Mouse (Mus musculus): ENCODE data around the gene Sept8. TPM values are rescaled to one million over a fixed set of nuclear protein-coding genes. Genes with fewer than 3 reads are reported as not detected.
A peak's percentile ranks its signal among the peaks of the same experiment; 100 is the strongest.

Sept8 gene
- polyA plus RNA-seq, 1 experiment: 15.6 TPM

DNA sequence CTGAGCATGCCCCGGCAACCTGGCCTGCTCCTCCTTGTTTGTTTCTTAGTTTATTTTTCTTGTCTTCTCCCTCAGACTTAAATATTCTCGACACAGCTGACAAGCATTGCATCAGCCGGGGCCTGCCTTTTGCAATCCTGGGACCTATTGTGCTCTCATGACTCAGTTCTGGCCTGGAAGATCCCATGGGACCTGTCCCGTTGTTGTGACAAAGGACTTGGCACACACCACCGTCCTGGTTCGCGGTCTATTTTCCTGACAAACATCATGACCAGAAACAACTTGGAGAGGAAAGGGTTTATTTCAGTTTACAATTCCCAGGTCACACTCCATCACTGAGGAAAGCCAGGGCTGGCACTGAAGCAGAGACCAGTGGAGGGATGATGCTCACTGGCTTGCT is 10.9 kb upstream of the Sept8 start:
- H3K27me3 ChIP-seq (replicated peaks; ENCODE audit: control insufficient read depth, insufficient read depth, low read length): no peaks in the 10 kb centered on the region
- H3K4me1 ChIP-seq (ENCODE audit: control insufficient read depth, insufficient read depth, low read length): no peaks in the 10 kb centered on the region
- H3K36me3 ChIP-seq (ENCODE audit: control insufficient read depth, insufficient read depth, low read length): no peaks in the 10 kb centered on the region
- no peak overlapping the region for H3K4me3 ChIP-seq (ENCODE audit: insufficient read depth, low read depth, low read length)
- DNase-seq: peak; percentile 72
- H3K27ac ChIP-seq (ENCODE audit: insufficient read depth, low read depth, low read length): no peak overlapping the region
- WGBS: 65% methylated on average over 7 of the region's 7 CpGs
- TF ChIP-seq POLR2A (IDR thresholded peaks at IDR 0.05; ENCODE audit: low read depth, low read length) (no peak), CTCF (conservative IDR thresholded peaks at IDR 0.05; ENCODE audit: insufficient read depth, insufficient read length, low read depth, low read length) (no peak)

DNA sequence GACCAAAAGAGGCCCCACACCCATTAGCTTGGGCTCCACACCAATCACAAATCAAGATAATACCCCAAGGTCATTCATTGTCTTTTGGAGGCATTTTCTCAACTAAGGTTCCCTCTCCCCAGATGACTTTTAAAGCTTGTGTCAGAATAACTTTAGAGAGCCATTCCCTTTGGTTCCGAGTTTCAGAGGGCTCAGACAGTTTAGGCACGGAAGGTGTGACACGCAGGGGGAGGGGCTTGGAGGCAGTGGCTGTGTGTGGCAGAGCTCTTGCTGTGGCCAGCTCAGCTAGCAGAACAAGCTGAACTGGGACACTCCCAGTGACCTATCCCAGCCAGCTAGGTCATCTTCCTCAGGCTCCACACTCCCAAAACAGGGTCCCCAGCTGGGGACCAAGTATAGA is 10.5 kb upstream of the Sept8 start:
- no peak for DNase-seq
- 64% methylated on average over 3 of the region's 3 CpGs for WGBS

DNA sequence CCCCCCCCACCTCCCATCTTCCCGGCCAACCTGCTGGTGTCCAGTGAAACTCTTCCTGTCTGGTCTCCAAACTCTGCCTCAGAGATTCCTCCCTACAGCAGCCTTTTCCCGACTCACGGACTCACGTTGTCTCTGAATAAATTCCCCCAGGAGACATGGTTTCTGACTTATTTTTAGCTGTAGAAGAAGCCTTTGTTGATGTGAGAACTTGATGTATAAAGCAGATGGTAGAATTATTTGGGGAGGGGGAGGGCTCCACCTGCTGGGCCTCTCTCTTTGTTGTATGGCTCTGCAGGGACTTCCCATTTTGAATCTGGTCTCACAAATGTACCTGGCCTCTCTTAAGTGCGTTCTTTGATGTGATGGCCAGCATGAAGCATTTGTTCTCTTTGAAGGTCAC is 8.7 kb upstream of the Sept8 start:
- H3K27ac ChIP-seq (ENCODE audit: insufficient read depth, low read depth, low read length): no peak overlapping the region
- no peak overlapping the region for H3K4me3 ChIP-seq (ENCODE audit: insufficient read depth, low read depth, low read length)
- no peaks in the 10 kb centered on the region for H3K36me3 ChIP-seq (ENCODE audit: control insufficient read depth, insufficient read depth, low read length)
- H3K4me1 ChIP-seq (ENCODE audit: control insufficient read depth, insufficient read depth, low read length): no peaks in the 10 kb centered on the region
- TF ChIP-seq POLR2A (IDR thresholded peaks at IDR 0.05; ENCODE audit: low read depth, low read length) (no peak), CTCF (conservative IDR thresholded peaks at IDR 0.05; ENCODE audit: insufficient read depth, insufficient read length, low read depth, low read length) (no peak)
- H3K27me3 ChIP-seq (replicated peaks; ENCODE audit: control insufficient read depth, insufficient read depth, low read length): no peaks in the 10 kb centered on the region
- WGBS: 43% methylated on average over 5 of the region's 5 CpGs
- no peak for DNase-seq

More for the DNA sequence above, 10.5 kb upstream of the Sept8 start:
- no peak overlapping the region for H3K27ac ChIP-seq (ENCODE audit: insufficient read depth, low read depth, low read length)
- H3K4me3 ChIP-seq (ENCODE audit: insufficient read depth, low read depth, low read length): no peak overlapping the region
- no peaks in the 10 kb centered on the region for H3K4me1 ChIP-seq (ENCODE audit: control insufficient read depth, insufficient read depth, low read length)
- no peaks in the 10 kb centered on the region for H3K36me3 ChIP-seq (ENCODE audit: control insufficient read depth, insufficient read depth, low read length)
- TF ChIP-seq CTCF (conservative IDR thresholded peaks at IDR 0.05; ENCODE audit: insufficient read depth, insufficient read length, low read depth, low read length): no peak
- no peak for TF ChIP-seq POLR2A (IDR thresholded peaks at IDR 0.05; ENCODE audit: low read depth, low read length)
- no peaks in the 10 kb centered on the region for H3K27me3 ChIP-seq (replicated peaks; ENCODE audit: control insufficient read depth, insufficient read depth, low read length)

DNA sequence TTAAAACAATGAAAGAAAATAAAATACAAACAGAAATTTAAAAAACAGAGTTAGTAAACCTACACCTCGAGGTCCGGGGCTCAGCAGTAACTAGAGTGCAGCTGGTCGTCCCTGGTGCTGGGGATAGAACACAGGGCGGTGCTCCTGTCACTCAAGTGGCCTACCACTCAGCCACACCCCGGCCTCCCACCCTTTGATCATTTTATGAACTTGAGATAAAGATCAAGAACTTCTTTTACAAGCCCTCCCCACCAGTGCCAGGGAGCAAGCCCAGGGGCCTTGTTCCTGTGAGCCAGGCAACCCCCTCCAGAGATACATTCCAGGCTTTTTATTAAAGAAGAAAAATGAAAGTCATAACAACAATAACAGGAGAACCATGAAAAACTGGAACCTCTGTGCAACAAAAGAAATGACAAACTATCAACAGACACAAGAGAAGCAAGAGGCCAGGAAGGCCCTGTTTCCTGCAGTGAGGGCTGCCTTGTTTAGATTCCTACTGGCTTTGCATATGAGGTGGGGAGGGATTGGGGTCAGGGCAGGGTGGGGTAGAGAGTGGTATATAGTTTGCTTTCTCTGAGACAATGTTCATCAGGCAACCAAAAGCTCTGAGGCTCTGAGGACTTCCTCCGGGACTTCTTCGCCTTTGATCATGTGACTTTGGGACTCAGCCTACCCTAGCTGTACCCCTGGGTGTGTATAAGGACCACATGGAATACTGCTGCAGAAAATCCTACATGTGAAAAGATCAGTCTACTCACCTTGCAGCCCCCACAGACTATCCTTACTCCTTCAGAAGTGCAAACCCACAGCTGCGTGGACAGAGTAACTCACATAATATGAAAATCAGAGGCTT is 2.1 kb upstream of the Sept8 start:
- Histone ChIP-seq H3K27me3 (replicated peaks; ENCODE audit: control insufficient read depth, insufficient read depth, low read length) (no peaks in the 10 kb centered on the region), H3K4me1 (ENCODE audit: control insufficient read depth, insufficient read depth, low read length) (no peaks in the 10 kb centered on the region), H3K27ac (ENCODE audit: insufficient read depth, low read depth, low read length) (no peak overlapping the region), H3K4me3 (ENCODE audit: insufficient read depth, low read depth, low read length) (no peak overlapping the region), H3K36me3 (ENCODE audit: control insufficient read depth, insufficient read depth, low read length) (no peaks in the 10 kb centered on the region)
- DNase-seq: no peak
- WGBS: 64% methylated on average over 8 of the region's 8 CpGs
- TF ChIP-seq POLR2A (IDR thresholded peaks at IDR 0.05; ENCODE audit: low read depth, low read length) (no peak), CTCF (conservative IDR thresholded peaks at IDR 0.05; ENCODE audit: insufficient read depth, insufficient read length, low read depth, low read length) (no peak)

DNA sequence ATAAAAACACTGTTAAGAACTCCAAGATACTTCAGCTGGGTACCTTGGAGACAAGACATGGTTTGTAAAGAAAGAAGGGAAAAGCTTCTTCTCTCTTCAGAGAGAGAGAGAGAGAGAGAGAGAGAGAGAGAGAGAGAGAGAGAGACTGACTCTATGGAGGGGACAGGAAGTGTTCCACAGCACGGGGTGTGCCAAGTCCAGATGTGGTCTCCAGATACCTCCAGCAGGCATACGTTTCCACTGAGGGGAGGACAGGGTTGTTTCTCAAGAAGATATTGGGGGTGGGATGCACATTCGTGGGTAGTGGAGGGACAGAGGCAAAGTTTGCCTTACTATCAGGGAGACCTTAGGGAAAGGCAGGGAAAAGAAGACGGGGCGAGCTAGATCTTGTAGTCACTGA is 298 bp upstream of the Sept8 start:
- TF ChIP-seq POLR2A (IDR thresholded peaks at IDR 0.05; ENCODE audit: low read depth, low read length) (no peak), CTCF (conservative IDR thresholded peaks at IDR 0.05; ENCODE audit: insufficient read depth, insufficient read length, low read depth, low read length) (no peak)
- Histone ChIP-seq H3K4me1 (ENCODE audit: control insufficient read depth, insufficient read depth, low read length) (no peaks in the 10 kb centered on the region), H3K4me3 (ENCODE audit: insufficient read depth, low read depth, low read length) (no peak overlapping the region), H3K36me3 (ENCODE audit: control insufficient read depth, insufficient read depth, low read length) (no peaks in the 10 kb centered on the region), H3K27ac (ENCODE audit: insufficient read depth, low read depth, low read length) (no peak overlapping the region), H3K27me3 (replicated peaks; ENCODE audit: control insufficient read depth, insufficient read depth, low read length) (no peaks in the 10 kb centered on the region)
- no peak for DNase-seq
- 72% methylated on average over 5 of the region's 5 CpGs for WGBS

DNA sequence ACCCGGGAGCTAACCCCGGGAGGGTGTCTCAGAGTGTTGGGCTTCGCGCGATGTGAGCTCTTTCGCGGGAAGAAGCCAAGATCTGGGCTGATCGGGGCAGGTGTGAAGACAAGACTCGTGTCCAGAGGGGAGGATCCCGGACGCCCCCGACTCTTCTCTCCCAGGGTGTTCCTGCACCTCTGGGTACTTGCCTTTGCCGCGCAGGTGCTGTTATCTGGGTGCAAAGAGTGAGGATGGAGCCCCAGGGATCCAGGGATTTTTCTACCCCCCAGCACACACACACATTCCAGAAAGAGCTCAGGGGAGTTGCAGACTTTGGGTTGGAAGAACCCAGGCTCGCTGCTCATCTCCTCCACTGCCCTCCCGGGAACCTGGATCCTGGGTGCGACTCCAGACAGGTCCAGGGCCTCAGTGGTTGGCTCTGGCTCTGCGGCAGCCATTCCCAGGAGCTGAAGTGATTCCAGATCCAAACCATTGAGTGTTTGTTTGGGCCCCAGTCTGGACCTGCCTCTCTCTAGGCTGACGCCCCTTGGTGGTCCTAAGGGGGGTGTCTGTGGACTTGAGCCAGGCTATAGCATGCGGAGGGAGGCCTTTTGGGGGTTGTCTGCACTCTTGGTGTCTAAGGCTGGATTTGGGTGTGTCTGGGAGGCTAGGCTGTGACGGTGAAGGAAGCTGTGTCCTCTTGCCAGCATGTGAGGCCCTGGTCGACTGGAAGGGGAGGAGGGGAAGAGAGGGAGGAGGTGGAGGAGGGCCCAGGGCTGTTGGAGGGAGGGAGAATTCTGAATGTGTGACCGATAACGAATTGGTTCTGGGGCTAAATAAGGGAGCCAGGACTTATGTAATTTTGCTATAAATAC is 1.3 kb downstream of the Sept8 start:
- peak; percentile 60 for DNase-seq
- WGBS: 7% methylated on average over 24 of the region's 24 CpGs
- peak overlapping the region; percentile 49 for H3K27ac ChIP-seq (ENCODE audit: insufficient read depth, low read depth, low read length)

More for the DNA sequence above, 1.3 kb downstream of the Sept8 start:
- Histone ChIP-seq H3K4me3 (ENCODE audit: insufficient read depth, low read depth, low read length) (peak overlapping the region; percentile 89), H3K36me3 (ENCODE audit: control insufficient read depth, insufficient read depth, low read length) (no peaks in the 10 kb centered on the region), H3K4me1 (ENCODE audit: control insufficient read depth, insufficient read depth, low read length) (peaks cover 5% of the 10 kb centered on the region), H3K27me3 (replicated peaks; ENCODE audit: control insufficient read depth, insufficient read depth, low read length) (no peaks in the 10 kb centered on the region)
- TF ChIP-seq POLR2A (IDR thresholded peaks at IDR 0.05; ENCODE audit: low read depth, low read length): no peak
- no peak for TF ChIP-seq CTCF (conservative IDR thresholded peaks at IDR 0.05; ENCODE audit: insufficient read depth, insufficient read length, low read depth, low read length)

All from kidney, adult 2 months (tissue).